Mouse (Mus musculus) kidney, embryonic 16.5 days (tissue): ENCODE results near the gene Zfp148. TPM values are rescaled to one million over a fixed set of nuclear protein-coding genes. Genes with fewer than 3 reads are reported as not detected.

Experiments
- ATAC-seq: fragments of 200-750 bp; cut with Nextera tagmentation; 2 replicates; pipeline ENCODE4 v1.8.0; 2017; ENCODE audit warnings: moderate TSS enrichment; ENCODE audit not compliant: low FRiP score, low TSS enrichment
- H3K27ac ChIP-seq: fragments of 300-500 bp; sonication (generic); 2 replicates; pipeline ENCODE4 v1.5.1; 2014; ENCODE audit warnings: low read length
- H3K27me3 ChIP-seq: fragments of 300-500 bp; sonication (generic); 2 replicates; pipeline ENCODE4 v1.6.1; 2014; ENCODE audit warnings: low read length, control low read depth, mixed read lengths; ENCODE audit not compliant: insufficient read depth
- H3K36me3 ChIP-seq: fragments of 300-500 bp; sonication (generic); 2 replicates; pipeline ENCODE4 v1.6.1; 2014; ENCODE audit warnings: low read length, control low read depth, mixed read lengths; ENCODE audit not compliant: insufficient read depth
- H3K4me1 ChIP-seq: fragments of 300-500 bp; sonication (generic); 2 replicates; pipeline ENCODE4 v1.6.1; 2014; ENCODE audit warnings: low read length, control low read depth, mixed read lengths; ENCODE audit not compliant: insufficient read depth
- H3K4me2 ChIP-seq: fragments of 300-500 bp; sonication (generic); replicated peaks from 2 replicates; pipeline ENCODE4 v1.6.1; 2014; ENCODE audit warnings: low read depth, low read length
- H3K4me3 ChIP-seq: fragments of 300-500 bp; sonication (generic); 2 replicates; pipeline ENCODE4 v1.5.1; 2014; ENCODE audit warnings: mild to moderate bottlenecking, low read length
- H3K9ac ChIP-seq: fragments of 300-500 bp; sonication (generic); replicated peaks from 2 replicates; pipeline ENCODE4 v1.6.1; 2014; ENCODE audit warnings: low read length
- H3K9me3 ChIP-seq: fragments of 300-500 bp; sonication (generic); 2 replicates; pipeline ENCODE4 v1.6.1; 2016; ENCODE audit warnings: low read length, control low read depth
- WGBS: fragments of 180-500 bp; shearing (Covaris S2); extraction: QIAGEN DNeasy Blood & Tissue Kit; methylation state at CpG from one replicate; pipeline ENCODE4 v1.1.7; 2014; 5-methylcytosine and 5-hydroxymethylcytosine counted together
- polyA plus RNA-seq: library from polyadenylated mRNA; unstranded; fragments of >200 nt; fragmentation: Nextera tagmentation; extraction: Ambion mirVana; gene quantifications from 2 replicates; pipeline ENCODE4 v1.2.1, GENCODE M21; 2015

Zfp148 gene
- polyA plus RNA-seq, 1 experiment from 2014 or later = 59.0 TPM

DNA sequence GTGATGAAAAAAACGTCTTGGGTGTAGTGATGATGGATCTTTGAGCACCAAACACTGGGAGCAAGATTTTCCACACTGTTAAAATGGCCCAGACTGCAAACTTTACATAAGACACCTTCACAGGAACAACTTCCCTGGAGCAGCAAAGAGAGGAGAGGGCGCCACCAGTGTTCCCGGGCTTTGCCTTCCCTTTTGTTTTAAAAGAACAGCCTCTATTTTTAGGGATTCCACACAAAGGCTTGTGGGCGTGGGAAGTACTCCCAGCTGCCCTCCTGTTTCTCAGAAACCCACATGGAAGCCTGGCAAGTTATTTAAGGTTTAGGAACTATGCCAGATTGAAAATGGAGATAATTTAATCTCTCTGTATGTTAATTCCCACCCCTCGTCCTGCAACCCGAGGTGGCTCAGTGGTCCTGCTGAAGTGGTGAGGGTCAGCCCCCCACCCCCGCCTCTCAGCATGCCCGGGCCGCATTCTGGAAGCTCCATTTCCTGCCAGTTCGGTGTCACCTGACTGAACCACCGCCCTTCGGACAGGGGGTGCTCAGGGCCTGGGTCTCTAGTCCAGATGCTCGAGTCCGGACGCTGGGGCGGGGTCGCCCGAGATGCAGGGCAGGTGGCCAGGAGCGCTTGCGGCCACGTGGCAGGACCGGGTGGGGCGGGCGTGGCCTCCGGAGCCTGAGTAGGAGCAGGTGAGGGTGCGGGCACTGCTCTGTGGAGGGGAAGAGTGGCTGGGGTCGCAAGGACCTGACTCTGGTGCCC lies 136.3 kb downstream of the Zfp148 start, which contains the start of gene Slc12a8:
Gene Slc12a8, plus strand, starts transcription at position 522 of the 759 bp plus-strand sequence.
- no peaks in the 10 kb centered on the region for H3K9me3 ChIP-seq
- WGBS = 6% methylated on average over 25 of the region's 27 CpGs
- peaks cover 20% of the 10 kb centered on the region for H3K4me1 ChIP-seq
- H3K27ac ChIP-seq = no peak within 1 kb of the TSS; the same call in 1 of the 2 replicates
- no peaks in the 10 kb centered on the region for H3K36me3 ChIP-seq
- peak within 1 kb of the TSS; percentile 64 for H3K9ac ChIP-seq
- no peaks in the 10 kb centered on the region for H3K27me3 ChIP-seq
- H3K4me2 ChIP-seq = peak within 1 kb of the TSS; percentile 78
- H3K4me3 ChIP-seq = peak within 1 kb of the TSS; percentile 47
- ATAC-seq = no peak; the same call in 1 of the 2 replicates

DNA sequence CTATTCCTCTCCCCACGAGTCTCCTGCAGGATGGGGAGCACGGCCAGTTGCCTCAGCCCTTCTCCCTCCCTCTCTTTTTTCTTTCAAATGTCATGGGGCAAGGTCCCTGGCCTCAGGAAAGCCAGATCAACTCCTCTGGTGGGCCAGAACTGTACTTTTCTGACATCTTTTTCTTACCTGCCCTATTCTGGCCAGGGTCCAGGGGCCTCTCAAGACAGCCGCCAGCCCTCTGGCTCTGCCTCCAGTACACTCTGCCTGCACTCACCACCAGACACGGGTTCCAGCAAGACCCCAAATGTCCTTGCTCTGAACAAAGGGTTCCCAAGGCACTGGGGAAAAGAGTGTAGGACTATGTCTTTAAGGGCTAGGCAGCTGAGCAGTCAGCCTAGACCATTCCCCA lies 137.0 kb downstream of the Zfp148 start:
- Histone ChIP-seq H3K9ac (peak overlapping the region; percentile 64; the same call in 1 of the 2 replicates), H3K27ac (no peak overlapping the region; the same call in 1 of the 2 replicates), H3K9me3 (no peaks in the 10 kb centered on the region), H3K27me3 (no peaks in the 10 kb centered on the region), H3K4me2 (peak overlapping the region; percentile 78), H3K36me3 (no peaks in the 10 kb centered on the region), H3K4me1 (peaks cover 20% of the 10 kb centered on the region), H3K4me3 (0 out of 2 replicates have a peak overlapping the region, but pooled peaks have one; percentile 47)
- peak; percentile 68 for ATAC-seq
- WGBS = 30% methylated on average over 4 of the region's 4 CpGs

DNA sequence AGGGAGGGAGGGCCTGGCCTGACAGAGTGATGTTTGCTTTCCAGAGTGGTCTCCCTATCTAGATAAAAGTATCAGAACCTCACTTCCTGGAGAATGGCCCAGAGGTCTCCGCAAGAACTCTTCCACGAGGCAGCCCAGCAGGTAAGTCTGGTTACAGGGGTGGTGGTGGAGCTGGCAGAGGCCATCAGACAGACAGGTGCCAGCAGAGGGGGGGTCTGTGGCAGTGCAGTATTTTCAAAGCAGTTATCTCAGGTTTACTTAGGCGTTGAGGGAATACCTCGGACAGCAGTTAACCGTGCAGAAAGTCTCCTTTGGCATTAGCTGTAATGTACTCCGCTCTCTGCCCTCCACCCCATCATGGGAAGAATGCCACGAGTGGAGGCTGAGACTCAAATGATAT lies 137.6 kb downstream of the Zfp148 start:
- Histone ChIP-seq H3K36me3 (no peaks in the 10 kb centered on the region), H3K9me3 (no peaks in the 10 kb centered on the region), H3K4me2 (no peak overlapping the region), H3K27ac (no peak overlapping the region), H3K4me3 (no peak overlapping the region), H3K4me1 (peaks cover 20% of the 10 kb centered on the region), H3K9ac (no peak overlapping the region), H3K27me3 (no peaks in the 10 kb centered on the region)
- peak; percentile 12; the same call in 1 of the 2 replicates for ATAC-seq
- WGBS = 45% methylated on average over 7 of the region's 7 CpGs

DNA sequence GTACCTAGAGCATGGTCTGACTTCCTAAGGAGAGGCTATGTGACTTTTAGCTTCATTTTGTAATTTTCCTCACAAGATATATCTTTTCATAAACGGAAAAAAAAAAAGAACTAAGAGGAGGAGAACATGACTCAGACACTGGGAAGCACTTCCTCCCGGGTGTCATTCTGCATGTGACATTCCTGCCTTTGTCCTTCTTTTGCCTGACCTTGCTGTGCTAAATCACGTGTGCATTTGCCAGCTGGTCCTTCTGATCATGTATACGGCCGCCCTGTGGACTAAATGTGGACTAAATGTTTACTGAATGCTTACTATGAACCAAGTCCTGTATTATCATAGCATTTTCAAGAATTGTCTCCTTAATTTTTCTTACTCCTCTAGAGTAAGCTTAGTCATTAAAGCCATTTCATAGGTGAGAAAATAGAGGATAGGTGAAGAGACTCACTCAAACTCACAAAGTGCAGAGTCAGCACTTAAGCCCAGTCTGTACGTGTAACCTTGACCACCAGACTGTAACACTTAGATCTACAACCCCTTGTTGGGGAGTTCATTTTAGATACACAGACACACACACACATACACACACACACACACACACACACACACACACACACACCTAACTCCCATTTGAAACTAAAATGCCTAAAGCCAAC lies 139.4 kb downstream of the Zfp148 start:
- Histone ChIP-seq H3K9ac (no peak overlapping the region), H3K36me3 (no peaks in the 10 kb centered on the region), H3K27me3 (no peaks in the 10 kb centered on the region), H3K4me2 (no peak overlapping the region), H3K4me3 (no peak overlapping the region), H3K27ac (no peak overlapping the region), H3K9me3 (no peaks in the 10 kb centered on the region), H3K4me1 (peaks cover 20% of the 10 kb centered on the region)
- ATAC-seq = no peak
- WGBS = 64% methylated on average over 6 of the region's 6 CpGs

DNA sequence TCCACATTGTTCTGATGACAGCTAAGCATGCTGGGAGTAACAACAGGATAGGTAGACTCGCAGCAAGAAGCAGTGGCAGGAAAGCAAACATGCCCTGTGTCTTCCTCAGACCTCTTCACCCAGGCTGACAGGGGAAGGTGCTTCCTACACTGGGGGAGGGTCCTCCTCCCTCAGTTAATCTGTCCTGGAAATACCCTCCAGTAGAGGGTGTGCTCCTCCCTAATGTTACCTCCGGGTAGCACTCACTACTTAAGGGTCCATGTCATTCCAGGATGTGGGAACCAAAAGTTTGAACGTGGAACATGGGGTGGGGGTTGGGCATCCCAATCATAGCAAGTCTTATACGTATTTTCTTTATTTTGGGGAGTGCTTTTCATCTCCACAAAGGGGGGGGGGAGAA lies 141.9 kb downstream of the Zfp148 start:
- Histone ChIP-seq H3K36me3 (no peaks in the 10 kb centered on the region), H3K27ac (no peak overlapping the region), H3K27me3 (no peaks in the 10 kb centered on the region), H3K9ac (no peak overlapping the region), H3K4me1 (peaks cover 9% of the 10 kb centered on the region), H3K4me3 (no peak overlapping the region), H3K9me3 (no peaks in the 10 kb centered on the region), H3K4me2 (no peak overlapping the region)
- no peak for ATAC-seq
- WGBS = 63% methylated on average over 4 of the region's 4 CpGs

DNA sequence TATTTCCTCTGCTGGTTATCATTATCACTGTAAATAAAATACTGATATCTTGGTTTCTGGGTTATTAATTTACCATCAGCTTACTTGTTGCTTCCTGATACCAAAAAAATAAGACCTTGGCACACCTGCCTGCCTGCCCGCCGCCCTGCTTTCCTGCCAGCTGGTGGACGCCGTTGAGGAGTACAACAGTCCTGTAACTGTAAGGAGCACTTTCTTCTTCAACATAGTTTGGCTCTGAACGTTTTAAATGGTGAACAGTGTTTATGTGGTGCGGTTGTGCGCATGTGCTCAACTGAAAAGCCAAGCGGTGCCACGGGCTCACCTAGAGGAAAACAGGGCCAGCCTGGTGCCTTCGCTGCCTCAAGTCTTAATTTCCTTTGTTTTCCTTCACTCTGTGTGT lies 142.9 kb downstream of the Zfp148 start:
- no peaks in the 10 kb centered on the region; the same call in 1 of the 2 replicates for H3K4me1 ChIP-seq
- H3K27ac ChIP-seq = no peak overlapping the region
- 0 out of 2 replicates have a peak, but pooled peaks cover 3% of the 10 kb centered on the region for H3K9me3 ChIP-seq
- H3K4me3 ChIP-seq = no peak overlapping the region
- 69% methylated on average over 10 of the region's 10 CpGs for WGBS
- H3K4me2 ChIP-seq = no peak overlapping the region
- no peak overlapping the region for H3K9ac ChIP-seq
- H3K27me3 ChIP-seq = no peaks in the 10 kb centered on the region
- no peaks in the 10 kb centered on the region for H3K36me3 ChIP-seq
- ATAC-seq = no peak

DNA sequence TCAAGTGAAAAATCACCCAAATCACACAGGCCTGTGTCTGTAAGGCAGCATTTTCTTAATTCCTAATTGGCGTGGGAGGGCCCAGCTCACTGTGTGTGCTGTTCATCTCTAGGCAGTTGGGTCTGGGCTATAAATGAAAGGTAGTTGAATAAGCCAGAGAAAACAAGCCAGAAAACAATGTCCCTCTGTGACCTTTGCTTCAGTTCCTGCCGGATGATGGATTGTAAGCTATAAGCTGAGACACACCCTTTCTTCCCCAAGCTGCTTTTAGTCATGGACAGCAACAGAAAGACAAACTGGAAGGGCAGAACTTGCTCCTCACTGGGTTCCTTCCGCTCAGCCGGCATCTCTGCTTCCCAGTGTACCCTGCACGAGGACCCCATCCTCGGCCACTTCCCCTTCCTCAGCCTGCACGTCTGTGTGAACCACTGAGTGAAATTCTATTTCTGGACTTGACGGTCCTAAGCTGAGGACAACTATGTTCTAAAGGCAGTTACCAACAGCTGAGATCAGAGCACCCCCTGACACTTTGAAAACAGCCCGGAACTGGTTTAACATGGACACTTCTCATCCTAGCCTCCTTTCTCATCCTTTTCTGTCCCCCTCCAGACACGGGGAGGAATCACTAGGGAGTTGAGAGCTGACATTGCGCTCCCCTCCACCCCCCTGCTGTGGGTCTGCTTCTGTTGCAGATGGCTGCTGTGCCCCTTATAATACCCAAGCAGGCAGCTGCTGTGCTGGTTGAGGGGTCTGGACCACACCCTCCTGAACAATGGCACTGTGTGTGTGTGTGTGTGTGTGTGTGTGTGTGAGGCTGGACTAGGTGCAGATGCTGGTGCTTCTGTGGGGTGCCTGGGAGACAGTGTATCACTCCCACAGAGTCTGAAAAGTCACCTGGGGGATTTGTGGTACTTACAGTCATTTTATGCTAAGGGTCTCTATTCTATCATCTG lies 149.1 kb downstream of the Zfp148 start:
- peak; percentile 64; the same call in 1 of the 2 replicates for ATAC-seq
- no peak overlapping the region for H3K4me2 ChIP-seq
- peak overlapping the region; percentile 77 for H3K27ac ChIP-seq
- peaks cover 24% of the 10 kb centered on the region for H3K4me1 ChIP-seq
- no peak overlapping the region for H3K4me3 ChIP-seq
- H3K27me3 ChIP-seq = no peaks in the 10 kb centered on the region
- 0 out of 2 replicates have a peak, but pooled peaks cover 3% of the 10 kb centered on the region for H3K9me3 ChIP-seq
- H3K9ac ChIP-seq = no peak overlapping the region
- H3K36me3 ChIP-seq = no peaks in the 10 kb centered on the region
- 56% methylated on average over 11 of the region's 11 CpGs for WGBS

DNA sequence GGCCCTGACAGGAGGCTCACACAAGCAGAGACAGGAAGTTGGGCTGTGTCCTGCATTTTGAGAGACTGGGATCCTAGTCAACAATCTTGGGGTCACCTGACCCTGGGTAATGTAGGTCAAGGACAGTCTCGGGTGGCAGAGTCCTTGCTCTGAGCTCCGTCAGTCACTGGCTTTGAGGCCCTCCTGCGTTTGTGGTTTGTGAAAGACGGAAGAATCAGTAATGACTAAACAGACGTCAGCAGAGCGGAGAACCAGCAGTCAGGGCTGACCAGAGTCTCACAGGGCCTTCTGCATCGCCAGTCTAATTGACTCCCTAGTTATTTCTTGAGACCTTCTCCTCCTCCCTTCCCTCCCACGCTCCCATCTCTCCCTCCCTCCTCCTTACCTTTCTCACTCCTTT lies 150.5 kb downstream of the Zfp148 start:
- Histone ChIP-seq H3K36me3 (no peaks in the 10 kb centered on the region), H3K9me3 (0 out of 2 replicates have a peak, but pooled peaks cover 3% of the 10 kb centered on the region), H3K9ac (no peak overlapping the region), H3K4me3 (no peak overlapping the region), H3K4me1 (peaks cover 24% of the 10 kb centered on the region), H3K27me3 (no peaks in the 10 kb centered on the region), H3K4me2 (no peak overlapping the region), H3K27ac (no peak overlapping the region; the same call in 1 of the 2 replicates)
- no peak; the same call in 1 of the 2 replicates for ATAC-seq
- 39% methylated on average over 8 of the region's 8 CpGs for WGBS

DNA sequence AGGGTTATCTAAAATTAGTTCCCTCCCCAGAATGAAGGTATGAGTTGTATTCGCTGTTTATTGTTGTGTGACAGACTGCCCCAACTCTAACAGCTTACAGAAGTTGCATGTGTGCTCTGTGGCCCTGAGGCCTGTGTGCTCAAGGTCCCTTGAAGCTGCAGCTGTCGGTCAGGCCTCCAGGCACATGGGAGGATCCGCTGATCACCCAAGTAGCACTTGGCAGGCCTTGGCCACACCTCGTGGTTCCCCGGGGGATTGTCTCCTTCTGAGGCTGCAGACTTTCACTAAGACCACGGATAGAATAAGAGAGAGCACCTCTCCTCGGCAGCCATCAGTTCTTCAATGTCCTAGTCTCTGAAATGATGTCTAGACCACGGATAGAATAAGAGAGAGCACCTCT lies 155.8 kb downstream of the Zfp148 start:
- no peak for ATAC-seq
- H3K27me3 ChIP-seq = no peaks in the 10 kb centered on the region
- H3K9ac ChIP-seq = no peak overlapping the region
- no peak overlapping the region for H3K4me2 ChIP-seq
- H3K4me3 ChIP-seq = no peak overlapping the region
- H3K36me3 ChIP-seq = no peaks in the 10 kb centered on the region
- peaks cover 15% of the 10 kb centered on the region for H3K4me1 ChIP-seq
- H3K27ac ChIP-seq = no peak overlapping the region
- H3K9me3 ChIP-seq = no peaks in the 10 kb centered on the region
- 74% methylated on average over 8 of the region's 8 CpGs for WGBS
